Mouse (Mus musculus): ENCODE measurements around the gene Asna1. TPM values are rescaled to one million over a fixed set of nuclear protein-coding genes. Genes with fewer than 3 reads are reported as not detected.
A peak's percentile ranks its signal among the peaks of the same experiment; 100 is the strongest.

Asna1 gene
- polyA plus RNA-seq, 1 experiment from 2014 or later, result 103 TPM

DNA sequence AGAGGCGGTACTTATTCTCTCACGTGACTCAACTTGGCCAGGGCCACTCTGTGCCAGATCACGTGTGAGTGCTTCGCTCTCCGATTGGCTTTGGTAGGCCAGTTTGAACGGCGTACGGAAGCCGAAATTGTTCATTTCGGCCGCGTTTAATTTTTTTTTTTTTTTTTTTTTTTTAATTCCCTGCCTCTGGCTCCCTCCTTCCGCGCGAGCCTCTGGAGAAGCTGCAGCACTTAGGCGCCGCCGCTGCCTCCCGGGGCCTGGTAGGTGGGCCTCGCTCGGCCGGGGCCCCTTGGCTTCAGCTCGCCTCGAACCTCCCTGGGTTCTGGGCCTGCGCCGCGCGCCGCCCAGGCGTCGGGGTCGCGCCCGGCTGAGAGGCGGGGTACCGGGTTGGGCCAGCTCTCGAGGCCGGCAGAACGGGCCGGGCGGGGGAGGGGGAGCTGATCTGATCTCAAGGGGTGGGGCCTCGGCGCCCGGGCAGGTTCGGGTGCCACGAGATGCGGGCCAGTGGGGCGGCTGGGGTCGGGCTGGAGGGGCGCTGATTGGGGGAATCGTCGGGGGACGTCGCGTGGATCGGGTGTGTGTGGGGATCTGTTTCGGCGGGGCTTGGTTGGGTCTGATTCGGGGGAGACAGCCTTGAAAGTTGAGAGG lies 11.8 kb upstream of the Asna1 start, which contains the start of gene Tnpo2:
Gene Tnpo2 (plus strand): TSS at position 198 of the 648 bp plus-strand sequence.
- DNase-seq (ENCODE audit: low spot score) (peak; percentile 94), ATAC-seq (replicated peaks; ENCODE audit: low FRiP score) (peak; percentile 88)
- Histone ChIP-seq H3K9me3 (ENCODE audit: control insufficient read depth, low read length) (no peaks in the 10 kb centered on the region), H3K4me3 (ENCODE audit: low read depth, low read length) (peak within 1 kb of the TSS; percentile 73), H3K4me2 (peak within 1 kb of the TSS; percentile 96), H3K27ac (ENCODE audit: low read depth, low read length) (peak within 1 kb of the TSS; percentile 97), H3K9ac (ENCODE audit: low read depth, low read length) (peak within 1 kb of the TSS; percentile 95), H3K36me3 (ENCODE audit: control insufficient read depth, insufficient read depth, low read length) (peaks cover 28% of the 10 kb centered on the region), H3K27me3 (replicated peaks; ENCODE audit: control insufficient read depth, insufficient read depth, low read length) (no peaks in the 10 kb centered on the region), H3K4me1 (replicated peaks; ENCODE audit: control insufficient read depth, insufficient read depth, low read length) (peaks cover 18% of the 10 kb centered on the region)
- WGBS, result 0% methylated on average over 59 of the region's 59 CpGs

- Histone ChIP-seq H3K27me3 (replicated peaks; ENCODE audit: control insufficient read depth, insufficient read depth, low read length) (no peaks in the 10 kb centered on the region), H3K36me3 (ENCODE audit: control insufficient read depth, insufficient read depth, low read length) (peaks cover 29% of the 10 kb centered on the region), H3K9me3 (ENCODE audit: control insufficient read depth, low read length) (no peaks in the 10 kb centered on the region), H3K9ac (ENCODE audit: low read depth, low read length) (peak overlapping the region; percentile 95), H3K4me3 (ENCODE audit: low read depth, low read length) (peak overlapping the region; percentile 73), H3K27ac (ENCODE audit: low read depth, low read length) (peak overlapping the region; percentile 97), H3K4me1 (replicated peaks; ENCODE audit: control insufficient read depth, insufficient read depth, low read length) (peaks cover 17% of the 10 kb centered on the region), H3K4me2 (peak overlapping the region; percentile 96)
- ATAC-seq (replicated peaks; ENCODE audit: low FRiP score) (peak; percentile 25), DNase-seq (ENCODE audit: low spot score) (no peak)
- WGBS, result under 1% methylated on average over 9 of the region's 9 CpGs
These were observed 11.3 kb upstream of the Asna1 start for GRCm38 (mm10) chr8:85036381-85036717.

- no peaks in the 10 kb centered on the region for H3K9me3 ChIP-seq (ENCODE audit: control insufficient read depth, low read length)
- ATAC-seq (replicated peaks; ENCODE audit: low FRiP score) (no peak), DNase-seq (ENCODE audit: low spot score) (peak; percentile 66)
- H3K27me3 ChIP-seq (replicated peaks; ENCODE audit: control insufficient read depth, insufficient read depth, low read length), result no peaks in the 10 kb centered on the region
- peak overlapping the region; percentile 95 for H3K9ac ChIP-seq (ENCODE audit: low read depth, low read length)
- 2% methylated on average over 15 of the region's 15 CpGs for WGBS
- peak overlapping the region; percentile 96 for H3K4me2 ChIP-seq
- H3K36me3 ChIP-seq (ENCODE audit: control insufficient read depth, insufficient read depth, low read length), result peaks cover 28% of the 10 kb centered on the region
- peaks cover 14% of the 10 kb centered on the region for H3K4me1 ChIP-seq (replicated peaks; ENCODE audit: control insufficient read depth, insufficient read depth, low read length)
- peak overlapping the region; percentile 97 for H3K27ac ChIP-seq (ENCODE audit: low read depth, low read length)
- peak overlapping the region; percentile 73 for H3K4me3 ChIP-seq (ENCODE audit: low read depth, low read length)
These were observed 10.7 kb upstream of the Asna1 start for GRCm38 (mm10) chr8:85035728-85036310.

DNA sequence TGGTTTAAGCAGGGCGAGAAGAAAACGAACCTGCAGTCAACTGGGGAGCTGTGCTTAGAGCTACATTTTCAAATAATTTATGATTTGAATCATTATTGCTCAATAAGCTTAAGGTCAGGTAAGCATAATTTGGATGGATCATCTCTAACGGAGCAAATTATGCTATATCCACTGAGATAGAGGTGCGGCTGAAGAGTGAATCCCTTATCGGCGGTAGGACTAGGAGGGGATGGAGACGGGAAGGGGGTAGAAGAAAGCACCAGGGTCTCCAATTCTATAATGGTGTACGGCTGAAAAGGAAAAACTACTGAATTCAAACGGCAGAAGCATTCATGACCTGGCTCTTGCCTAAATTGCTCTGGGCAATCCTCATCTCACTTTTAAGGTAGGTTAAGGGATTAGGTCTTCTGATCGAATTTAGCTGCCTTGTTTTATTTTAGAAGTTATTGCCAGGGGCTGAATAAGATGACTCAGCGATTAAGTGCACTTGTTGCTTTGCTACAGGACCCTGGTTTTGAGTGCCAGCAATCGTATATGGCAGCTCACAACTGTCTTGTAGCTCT lies 10.2 kb upstream of the Asna1 start:
- no peaks in the 10 kb centered on the region for H3K9me3 ChIP-seq (ENCODE audit: control insufficient read depth, low read length)
- peaks cover 25% of the 10 kb centered on the region for H3K36me3 ChIP-seq (ENCODE audit: control insufficient read depth, insufficient read depth, low read length)
- H3K4me1 ChIP-seq (replicated peaks; ENCODE audit: control insufficient read depth, insufficient read depth, low read length), result peaks cover 14% of the 10 kb centered on the region
- peak overlapping the region; percentile 95 for H3K9ac ChIP-seq (ENCODE audit: low read depth, low read length)
- peak overlapping the region; percentile 96 for H3K4me2 ChIP-seq
- no peak for DNase-seq (ENCODE audit: low spot score)
- 4% methylated on average over 12 of the region's 12 CpGs for WGBS
- H3K4me3 ChIP-seq (ENCODE audit: low read depth, low read length), result peak overlapping the region; percentile 73
- H3K27me3 ChIP-seq (replicated peaks; ENCODE audit: control insufficient read depth, insufficient read depth, low read length), result no peaks in the 10 kb centered on the region
- H3K27ac ChIP-seq (ENCODE audit: low read depth, low read length), result peak overlapping the region; percentile 97
- ATAC-seq (replicated peaks; ENCODE audit: low FRiP score), result no peak

DNA sequence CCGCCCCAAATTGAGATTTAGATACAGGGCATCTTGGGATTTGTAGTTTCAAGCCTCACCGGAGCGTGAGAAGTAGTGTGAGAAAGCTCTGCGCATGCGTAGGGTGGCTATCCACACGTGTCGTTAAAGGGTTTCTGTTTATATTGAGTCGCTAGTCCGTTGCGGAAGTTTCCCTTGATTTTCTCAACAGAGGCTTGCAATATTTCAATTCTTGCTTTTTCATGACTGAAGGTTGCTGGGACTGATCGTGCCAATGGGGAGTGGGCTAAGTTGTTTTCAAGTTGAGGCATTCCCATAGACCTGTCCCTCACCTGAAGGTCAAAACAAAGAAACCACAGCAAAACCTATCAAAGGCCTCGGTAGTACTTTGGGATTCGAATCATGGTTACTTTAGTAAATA lies 9.7 kb upstream of the Asna1 start:
- Histone ChIP-seq H3K27ac (ENCODE audit: low read depth, low read length) (peak overlapping the region; percentile 97), H3K4me1 (replicated peaks; ENCODE audit: control insufficient read depth, insufficient read depth, low read length) (peaks cover 10% of the 10 kb centered on the region; the same call in 1 of the 2 replicates), H3K9ac (ENCODE audit: low read depth, low read length) (peak overlapping the region; percentile 95), H3K4me2 (peak overlapping the region; percentile 96), H3K9me3 (ENCODE audit: control insufficient read depth, low read length) (no peaks in the 10 kb centered on the region), H3K36me3 (ENCODE audit: control insufficient read depth, insufficient read depth, low read length) (peaks cover 25% of the 10 kb centered on the region), H3K4me3 (ENCODE audit: low read depth, low read length) (peak overlapping the region; percentile 73), H3K27me3 (replicated peaks; ENCODE audit: control insufficient read depth, insufficient read depth, low read length) (no peaks in the 10 kb centered on the region)
- ATAC-seq (replicated peaks; ENCODE audit: low FRiP score), result no peak
- peak; percentile 71 for DNase-seq (ENCODE audit: low spot score)
- 2% methylated on average over 13 of the region's 13 CpGs for WGBS

DNA sequence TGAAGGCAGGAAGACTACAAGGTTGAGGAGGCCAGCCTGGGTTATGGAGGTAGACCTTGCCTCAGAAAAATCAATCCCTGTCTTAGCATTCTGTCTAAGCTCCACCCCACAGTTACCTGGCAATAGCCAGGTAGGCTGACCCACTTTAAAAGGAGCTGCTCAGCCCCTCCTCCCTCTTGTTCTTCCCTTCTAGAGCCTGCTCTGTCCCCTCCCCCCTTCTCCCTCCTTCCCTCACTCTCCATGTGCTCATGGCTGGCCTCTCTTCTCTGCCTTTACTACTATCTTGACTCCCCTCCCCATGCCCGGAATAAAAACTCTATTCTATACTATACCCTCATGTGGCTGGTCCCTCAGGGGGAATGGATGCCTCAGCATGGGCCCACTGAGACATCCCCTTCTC lies 8.8 kb upstream of the Asna1 start:
- WGBS, result 44% methylated on average over 1 of the region's 1 CpGs
- peaks cover 14% of the 10 kb centered on the region for H3K4me1 ChIP-seq (replicated peaks; ENCODE audit: control insufficient read depth, insufficient read depth, low read length)

GRCm38 (mm10) chr8:85032622-85033311 lies 7.7 kb upstream of the Asna1 start:
- no peak for DNase-seq (ENCODE audit: low spot score)
- Histone ChIP-seq H3K9ac (ENCODE audit: low read depth, low read length) (no peak overlapping the region), H3K27me3 (replicated peaks; ENCODE audit: control insufficient read depth, insufficient read depth, low read length) (no peaks in the 10 kb centered on the region), H3K4me3 (ENCODE audit: low read depth, low read length) (no peak overlapping the region), H3K4me1 (replicated peaks; ENCODE audit: control insufficient read depth, insufficient read depth, low read length) (peaks cover 25% of the 10 kb centered on the region), H3K36me3 (ENCODE audit: control insufficient read depth, insufficient read depth, low read length) (peaks cover 33% of the 10 kb centered on the region), H3K4me2 (no peak overlapping the region), H3K9me3 (ENCODE audit: control insufficient read depth, low read length) (no peaks in the 10 kb centered on the region), H3K27ac (ENCODE audit: low read depth, low read length) (no peak overlapping the region)
- ATAC-seq (replicated peaks; ENCODE audit: low FRiP score), result no peak
- WGBS, result 78% methylated on average over 4 of the region's 4 CpGs

More for the DNA sequence above, 8.8 kb upstream of the Asna1 start:
- Histone ChIP-seq H3K4me3 (ENCODE audit: low read depth, low read length) (no peak overlapping the region), H3K9ac (ENCODE audit: low read depth, low read length) (no peak overlapping the region), H3K27ac (ENCODE audit: low read depth, low read length) (0 out of 2 replicates have a peak overlapping the region, but pooled peaks have one; percentile 28), H3K27me3 (replicated peaks; ENCODE audit: control insufficient read depth, insufficient read depth, low read length) (no peaks in the 10 kb centered on the region), H3K4me2 (peak overlapping the region; percentile 96; the same call in 1 of the 2 replicates), H3K36me3 (ENCODE audit: control insufficient read depth, insufficient read depth, low read length) (peaks cover 33% of the 10 kb centered on the region), H3K9me3 (ENCODE audit: control insufficient read depth, low read length) (no peaks in the 10 kb centered on the region)
- DNase-seq (ENCODE audit: low spot score) (no peak), ATAC-seq (replicated peaks; ENCODE audit: low FRiP score) (no peak)

- Histone ChIP-seq H3K4me2 (peak overlapping the region; percentile 92), H3K27me3 (replicated peaks; ENCODE audit: control insufficient read depth, insufficient read depth, low read length) (no peaks in the 10 kb centered on the region), H3K9ac (ENCODE audit: low read depth, low read length) (peak overlapping the region; percentile 99; the same call in 1 of the 2 replicates), H3K4me3 (ENCODE audit: low read depth, low read length) (peak overlapping the region; percentile 100), H3K27ac (ENCODE audit: low read depth, low read length) (no peak overlapping the region), H3K9me3 (ENCODE audit: control insufficient read depth, low read length) (no peaks in the 10 kb centered on the region), H3K4me1 (replicated peaks; ENCODE audit: control insufficient read depth, insufficient read depth, low read length) (peaks cover 30% of the 10 kb centered on the region), H3K36me3 (ENCODE audit: control insufficient read depth, insufficient read depth, low read length) (peaks cover 33% of the 10 kb centered on the region)
- no peak for ATAC-seq (replicated peaks; ENCODE audit: low FRiP score)
- DNase-seq (ENCODE audit: low spot score), result no peak
- WGBS, result 88% methylated on average over 14 of the region's 14 CpGs
These were observed 4.2 kb upstream of the Asna1 start for GRCm38 (mm10) chr8:85029271-85029670.

All from liver, embryonic 11.5 days (tissue).